Mouse (Mus musculus): ENCODE data around the gene Srrm2. TPM values are rescaled to one million over a fixed set of nuclear protein-coding genes. Genes with fewer than 3 reads are reported as not detected.

Gene Srrm2
- polyA plus RNA-seq, 1 experiment from 2014 or later = 505 TPM

- Histone ChIP-seq H3K9ac (replicated peaks; ENCODE audit: low read depth, low read length) (no peak overlapping the region), H3K9me3 (ENCODE audit: control insufficient read depth, low read length) (no peaks in the 10 kb centered on the region), H3K36me3 (ENCODE audit: control insufficient read depth, insufficient read depth) (peaks cover 2% of the 10 kb centered on the region; the same call in 1 of the 2 replicates), H3K4me1 (replicated peaks; ENCODE audit: control insufficient read depth, insufficient read depth, low read length) (peaks cover 18% of the 10 kb centered on the region), H3K4me3 (replicated peaks; ENCODE audit: low read length) (no peak overlapping the region), H3K27ac (ENCODE audit: low read length) (no peak overlapping the region), H3K4me2 (ENCODE audit: low read length) (no peak overlapping the region), H3K27me3 (replicated peaks; ENCODE audit: control insufficient read depth, insufficient read depth, low read length) (peaks cover 7% of the 10 kb centered on the region)
- 96% methylated on average over 1 of the region's 1 CpGs for WGBS
- ATAC-seq = no peak
Measured at GRCm38 (mm10) chr17:23831201-23831600, 40.9 kb downstream of the Srrm2 start.

GRCm38 (mm10) chr17:23836006-23836575 lies 45.8 kb downstream of the Srrm2 start, which contains the start of gene Prss33:
Prss33 (minus strand) TSS chr17:23836056.
- H3K27me3 ChIP-seq (replicated peaks; ENCODE audit: control insufficient read depth, insufficient read depth, low read length) = peaks cover 2% of the 10 kb centered on the region; the same call in 1 of the 2 replicates
- H3K4me3 ChIP-seq (replicated peaks; ENCODE audit: low read length) = no peak within 1 kb of the TSS
- no peaks in the 10 kb centered on the region for H3K4me1 ChIP-seq (replicated peaks; ENCODE audit: control insufficient read depth, insufficient read depth, low read length)
- no peak within 1 kb of the TSS for H3K9ac ChIP-seq (replicated peaks; ENCODE audit: low read depth, low read length)
- no peak within 1 kb of the TSS for H3K27ac ChIP-seq (ENCODE audit: low read length)
- no peaks in the 10 kb centered on the region for H3K36me3 ChIP-seq (ENCODE audit: control insufficient read depth, insufficient read depth)
- H3K4me2 ChIP-seq (ENCODE audit: low read length) = no peak within 1 kb of the TSS
- ATAC-seq = no peak
- 49% methylated on average over 8 of the region's 8 CpGs for WGBS
- H3K9me3 ChIP-seq (ENCODE audit: control insufficient read depth, low read length) = no peaks in the 10 kb centered on the region

- ATAC-seq = peak; percentile 40; the same call in 1 of the 2 replicates
- no peaks in the 10 kb centered on the region for H3K36me3 ChIP-seq (ENCODE audit: control insufficient read depth, insufficient read depth)
- WGBS = 25% methylated on average over 4 of the region's 4 CpGs
Measured at GRCm38 (mm10) chr17:23841145-23841544, 50.8 kb downstream of the Srrm2 start.

GRCm38 (mm10) chr17:23843141-23843811 lies 52.9 kb downstream of the Srrm2 start:
- no peak for ATAC-seq
- no peaks in the 10 kb centered on the region for H3K36me3 ChIP-seq (ENCODE audit: control insufficient read depth, insufficient read depth)
- H3K4me2 ChIP-seq (ENCODE audit: low read length) = no peak overlapping the region

More at GRCm38 (mm10) chr17:23841145-23841544, 50.8 kb downstream of the Srrm2 start:
- Histone ChIP-seq H3K4me3 (replicated peaks; ENCODE audit: low read length) (no peak overlapping the region), H3K4me1 (replicated peaks; ENCODE audit: control insufficient read depth, insufficient read depth, low read length) (no peaks in the 10 kb centered on the region), H3K4me2 (ENCODE audit: low read length) (no peak overlapping the region), H3K9ac (replicated peaks; ENCODE audit: low read depth, low read length) (no peak overlapping the region), H3K9me3 (ENCODE audit: control insufficient read depth, low read length) (no peaks in the 10 kb centered on the region), H3K27me3 (replicated peaks; ENCODE audit: control insufficient read depth, insufficient read depth, low read length) (no peaks in the 10 kb centered on the region), H3K27ac (ENCODE audit: low read length) (no peak overlapping the region)

GRCm38 (mm10) chr17:23843812-23844273 lies 53.5 kb downstream of the Srrm2 start, which contains the start of the genes Prss32 and Prss41:
Prss32 (plus strand) TSS chr17:23843855.
Prss41 (minus strand) TSS chr17:23844172.
- H3K4me2 ChIP-seq (ENCODE audit: low read length) = peak within 1 kb of the TSS; percentile 12; the same call in 1 of the 2 replicates
- ATAC-seq = no peak

More at GRCm38 (mm10) chr17:23843141-23843811, 52.9 kb downstream of the Srrm2 start:
- Histone ChIP-seq H3K4me3 (replicated peaks; ENCODE audit: low read length) (no peak overlapping the region), H3K9me3 (ENCODE audit: control insufficient read depth, low read length) (no peaks in the 10 kb centered on the region), H3K4me1 (replicated peaks; ENCODE audit: control insufficient read depth, insufficient read depth, low read length) (no peaks in the 10 kb centered on the region), H3K27me3 (replicated peaks; ENCODE audit: control insufficient read depth, insufficient read depth, low read length) (no peaks in the 10 kb centered on the region), H3K9ac (replicated peaks; ENCODE audit: low read depth, low read length) (no peak overlapping the region), H3K27ac (ENCODE audit: low read length) (no peak overlapping the region)
- 40% methylated on average over 23 of the region's 23 CpGs for WGBS

GRCm38 (mm10) chr17:23850028-23850427 lies 59.7 kb downstream of the Srrm2 start:
- H3K4me3 ChIP-seq (replicated peaks; ENCODE audit: low read length) = no peak overlapping the region
- H3K9ac ChIP-seq (replicated peaks; ENCODE audit: low read depth, low read length) = no peak overlapping the region
- no peaks in the 10 kb centered on the region for H3K9me3 ChIP-seq (ENCODE audit: control insufficient read depth, low read length)
- WGBS = 60% methylated on average over 2 of the region's 2 CpGs
- no peaks in the 10 kb centered on the region for H3K27me3 ChIP-seq (replicated peaks; ENCODE audit: control insufficient read depth, insufficient read depth, low read length)
- no peak overlapping the region for H3K27ac ChIP-seq (ENCODE audit: low read length)
- no peak for ATAC-seq
- H3K4me2 ChIP-seq (ENCODE audit: low read length) = no peak overlapping the region
- no peaks in the 10 kb centered on the region for H3K4me1 ChIP-seq (replicated peaks; ENCODE audit: control insufficient read depth, insufficient read depth, low read length)
- H3K36me3 ChIP-seq (ENCODE audit: control insufficient read depth, insufficient read depth) = no peaks in the 10 kb centered on the region

More at GRCm38 (mm10) chr17:23843812-23844273, 53.5 kb downstream of the Srrm2 start, which contains the start of the genes Prss32 and Prss41:
- Histone ChIP-seq H3K9me3 (ENCODE audit: control insufficient read depth, low read length) (no peaks in the 10 kb centered on the region), H3K27me3 (replicated peaks; ENCODE audit: control insufficient read depth, insufficient read depth, low read length) (no peaks in the 10 kb centered on the region), H3K27ac (ENCODE audit: low read length) (no peak within 1 kb of the TSS), H3K36me3 (ENCODE audit: control insufficient read depth, insufficient read depth) (no peaks in the 10 kb centered on the region), H3K4me3 (replicated peaks; ENCODE audit: low read length) (no peak within 1 kb of the TSS), H3K4me1 (replicated peaks; ENCODE audit: control insufficient read depth, insufficient read depth, low read length) (no peaks in the 10 kb centered on the region), H3K9ac (replicated peaks; ENCODE audit: low read depth, low read length) (no peak within 1 kb of the TSS)
- WGBS = 17% methylated on average over 19 of the region's 19 CpGs

- whole genome bisulfite sequencing = 60% methylated on average over 18 of the region's 19 CpGs
- Histone ChIP-seq H3K4me1 (replicated peaks; ENCODE audit: control insufficient read depth, insufficient read depth, low read length) (no peaks in the 10 kb centered on the region), H3K9ac (replicated peaks; ENCODE audit: low read depth, low read length) (no peak overlapping the region), H3K9me3 (ENCODE audit: control insufficient read depth, low read length) (no peaks in the 10 kb centered on the region), H3K27ac (ENCODE audit: low read length) (no peak overlapping the region), H3K4me3 (replicated peaks; ENCODE audit: low read length) (no peak overlapping the region), H3K36me3 (ENCODE audit: control insufficient read depth, insufficient read depth) (no peaks in the 10 kb centered on the region), H3K4me2 (ENCODE audit: low read length) (no peak overlapping the region), H3K27me3 (replicated peaks; ENCODE audit: control insufficient read depth, insufficient read depth, low read length) (no peaks in the 10 kb centered on the region)
- ATAC-seq = no peak
Measured at GRCm38 (mm10) chr17:23850853-23851749, 60.8 kb downstream of the Srrm2 start.

GRCm38 (mm10) chr17:23853292-23853691 lies 63.0 kb downstream of the Srrm2 start:
- no peak overlapping the region for H3K9ac ChIP-seq (replicated peaks; ENCODE audit: low read depth, low read length)
- H3K9me3 ChIP-seq (ENCODE audit: control insufficient read depth, low read length) = no peaks in the 10 kb centered on the region
- WGBS = 29% methylated on average over 5 of the region's 5 CpGs
- ATAC-seq = no peak
- H3K4me3 ChIP-seq (replicated peaks; ENCODE audit: low read length) = no peak overlapping the region
- no peak overlapping the region for H3K27ac ChIP-seq (ENCODE audit: low read length)
- no peaks in the 10 kb centered on the region for H3K27me3 ChIP-seq (replicated peaks; ENCODE audit: control insufficient read depth, insufficient read depth, low read length)
- H3K4me2 ChIP-seq (ENCODE audit: low read length) = no peak overlapping the region
- no peaks in the 10 kb centered on the region for H3K36me3 ChIP-seq (ENCODE audit: control insufficient read depth, insufficient read depth)
- no peaks in the 10 kb centered on the region for H3K4me1 ChIP-seq (replicated peaks; ENCODE audit: control insufficient read depth, insufficient read depth, low read length)

Data from forebrain, embryonic 16.5 days (tissue).